Mouse (Mus musculus): ENCODE results near the gene Tob2. TPM values are rescaled to one million over a fixed set of nuclear protein-coding genes. Genes with fewer than 3 reads are reported as not detected.
A peak's percentile ranks its signal among the peaks of the same experiment; 100 is the strongest.

Tob2 gene
- polyA plus RNA-seq, 1 experiment from 2014 or later, result 20.9 TPM

DNA sequence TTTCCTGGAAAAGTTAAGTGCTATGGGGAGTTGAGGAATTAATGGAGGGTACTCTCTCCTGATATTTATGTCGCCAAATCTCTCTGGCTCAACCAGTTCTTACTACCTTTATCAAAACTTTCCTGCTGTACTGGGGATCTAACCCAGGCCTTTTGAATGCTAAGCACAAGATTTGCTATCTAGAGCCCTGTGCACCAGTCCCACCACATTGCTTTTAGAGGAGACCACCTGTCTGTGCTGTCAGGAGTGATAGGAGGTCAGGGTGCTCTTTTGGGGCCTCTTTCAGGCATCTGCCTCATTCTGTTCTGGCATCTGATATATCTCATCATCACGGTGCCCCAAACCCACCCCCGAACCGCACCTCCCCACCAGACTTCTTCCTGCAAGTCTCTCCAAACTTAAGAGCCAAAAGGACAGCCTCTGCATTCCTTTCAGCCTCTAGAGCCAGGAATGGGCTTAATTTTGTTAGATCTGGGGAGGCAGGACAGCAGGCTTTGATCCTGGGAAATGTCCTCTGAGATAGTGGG is 55.1 kb downstream of the Tob2 start:
- Histone ChIP-seq H3K4me2 (replicated peaks) (0 out of 2 replicates have a peak overlapping the region, but pooled peaks have one; percentile 48), H3K4me1 (peaks cover 21% of the 10 kb centered on the region), H3K36me3 (no peaks in the 10 kb centered on the region), H3K9me3 (no peaks in the 10 kb centered on the region), H3K27me3 (peaks cover 6% of the 10 kb centered on the region; the same call in 1 of the 2 replicates), H3K4me3 (no peak overlapping the region), H3K9ac (replicated peaks) (no peak overlapping the region), H3K27ac (replicated peaks) (no peak overlapping the region)
- 58% methylated on average over 4 of the region's 4 CpGs for WGBS
- no peak for ATAC-seq (ENCODE audit: low FRiP score, low read depth)

- Histone ChIP-seq H3K4me1 (peaks cover 21% of the 10 kb centered on the region), H3K27ac (replicated peaks) (peak overlapping the region; percentile 61), H3K4me2 (replicated peaks) (peak overlapping the region; percentile 48), H3K9ac (replicated peaks) (peak overlapping the region; percentile 43), H3K36me3 (no peaks in the 10 kb centered on the region), H3K27me3 (peaks cover 6% of the 10 kb centered on the region; the same call in 1 of the 2 replicates), H3K9me3 (no peaks in the 10 kb centered on the region), H3K4me3 (peak overlapping the region; percentile 21)
- ATAC-seq (ENCODE audit: low FRiP score, low read depth), result 0 out of 2 replicates have a peak, but pooled peaks have one; percentile 13
- 13% methylated on average over 8 of the region's 8 CpGs for whole genome bisulfite sequencing
These were observed 55.6 kb downstream of the Tob2 start for GRCm38 (mm10) chr15:81802941-81803351.

- Histone ChIP-seq H3K9me3 (no peaks in the 10 kb centered on the region), H3K9ac (replicated peaks) (peak within 1 kb of the TSS; percentile 43), H3K36me3 (no peaks in the 10 kb centered on the region), H3K4me2 (replicated peaks) (peak within 1 kb of the TSS; percentile 48), H3K27me3 (peaks cover 6% of the 10 kb centered on the region; the same call in 1 of the 2 replicates), H3K4me1 (peaks cover 21% of the 10 kb centered on the region), H3K27ac (replicated peaks) (peak within 1 kb of the TSS; percentile 61), H3K4me3 (peak within 1 kb of the TSS; percentile 21)
- 29% methylated on average over 19 of the region's 19 CpGs for WGBS
- peak; percentile 99 for ATAC-seq (ENCODE audit: low FRiP score, low read depth)
These were observed 56.4 kb downstream of the Tob2 start, which contains the start of gene Tef for GRCm38 (mm10) chr15:81802001-81802890. Tef (plus strand) TSS chr15:81802421.

- H3K4me3 ChIP-seq, result no peak overlapping the region
- no peaks in the 10 kb centered on the region for H3K9me3 ChIP-seq
- H3K4me1 ChIP-seq, result peaks cover 18% of the 10 kb centered on the region
- no peak for ATAC-seq (ENCODE audit: low FRiP score, low read depth)
- H3K27ac ChIP-seq (replicated peaks), result no peak overlapping the region
- H3K27me3 ChIP-seq, result peaks cover 6% of the 10 kb centered on the region; the same call in 1 of the 2 replicates
- no peak overlapping the region for H3K9ac ChIP-seq (replicated peaks)
- H3K36me3 ChIP-seq, result peaks cover 5% of the 10 kb centered on the region; the same call in 1 of the 2 replicates
- no peak overlapping the region for H3K4me2 ChIP-seq (replicated peaks)
- 83% methylated on average over 3 of the region's 3 CpGs for WGBS
These were observed 58.2 kb downstream of the Tob2 start for GRCm38 (mm10) chr15:81800391-81800790.

- Histone ChIP-seq H3K36me3 (peaks cover 22% of the 10 kb centered on the region), H3K9ac (replicated peaks) (no peak overlapping the region), H3K27me3 (no peaks in the 10 kb centered on the region; the same call in 1 of the 2 replicates), H3K27ac (replicated peaks) (no peak overlapping the region), H3K4me2 (replicated peaks) (no peak overlapping the region), H3K9me3 (no peaks in the 10 kb centered on the region), H3K4me1 (peaks cover 16% of the 10 kb centered on the region), H3K4me3 (no peak overlapping the region)
- no peak for ATAC-seq (ENCODE audit: low FRiP score, low read depth)
- WGBS, result 89% methylated on average over 4 of the region's 4 CpGs
These were observed 60.2 kb downstream of the Tob2 start for GRCm38 (mm10) chr15:81798421-81798820.

Other genes with a start within 250 kb of the Tob2 start
- 34.5 and 36.8 TPM in 2 replicates for gene L3mbtl2, start 194.9 kb downstream of the Tob2 start, polyA plus RNA-seq (2016; fragmentation: Nextera tagmentation; extraction: Ambion mirVana)
- gene Chadl, start 161.5 kb downstream of the Tob2 start, polyA plus RNA-seq (2016; fragmentation: Nextera tagmentation; extraction: Ambion mirVana), result 3.4 and 5.6 TPM in 2 replicates
- 49.6 and 50.4 TPM in 2 replicates for gene Zc3h7b, start 113.7 kb downstream of the Tob2 start, polyA plus RNA-seq (2016; fragmentation: Nextera tagmentation; extraction: Ambion mirVana)
- 161 and 165 TPM in 2 replicates for gene Rangap1, start 113.3 kb downstream of the Tob2 start, polyA plus RNA-seq (2016; fragmentation: Nextera tagmentation; extraction: Ambion mirVana)
- 30.5 and 32.4 TPM in 2 replicates for gene Tef, start 56.4 kb downstream of the Tob2 start, polyA plus RNA-seq (2016; fragmentation: Nextera tagmentation; extraction: Ambion mirVana)
- 129 and 133 TPM in 2 replicates for gene Phf5a, start 13.1 kb upstream of the Tob2 start, polyA plus RNA-seq (2016; fragmentation: Nextera tagmentation; extraction: Ambion mirVana)
- gene Aco2, start 13.5 kb upstream of the Tob2 start, polyA plus RNA-seq (2016; fragmentation: Nextera tagmentation; extraction: Ambion mirVana), result 170 and 177 TPM in 2 replicates
- gene Polr3h, start 67.4 kb upstream of the Tob2 start, polyA plus RNA-seq (2016; fragmentation: Nextera tagmentation; extraction: Ambion mirVana), result 60.8 and 71.6 TPM in 2 replicates
- 38.0 and 40.2 TPM in 2 replicates for gene Csdc2, start 78.0 kb upstream of the Tob2 start, polyA plus RNA-seq (2016; fragmentation: Nextera tagmentation; extraction: Ambion mirVana)
- 26.6 and 30.4 TPM in 2 replicates for gene Pmm1, start 102.1 kb upstream of the Tob2 start, polyA plus RNA-seq (2016; fragmentation: Nextera tagmentation; extraction: Ambion mirVana)
- not detected in 2 replicates for gene 1700029P11Rik, start 121.7 kb upstream of the Tob2 start, polyA plus RNA-seq (2016; fragmentation: Nextera tagmentation; extraction: Ambion mirVana)
- gene Xrcc6, start 129.0 kb upstream of the Tob2 start, polyA plus RNA-seq (2016; fragmentation: Nextera tagmentation; extraction: Ambion mirVana), result 50.2 and 50.5 TPM in 2 replicates
- 39.9 and 43.0 TPM in 2 replicates for gene Desi1, start 175.1 kb upstream of the Tob2 start, polyA plus RNA-seq (2016; fragmentation: Nextera tagmentation; extraction: Ambion mirVana)
- 183 and 196 TPM in 2 replicates for gene Snu13, start 188.8 kb upstream of the Tob2 start, polyA plus RNA-seq (2016; fragmentation: Nextera tagmentation; extraction: Ambion mirVana)
- not detected in 2 replicates for gene 4930407I10Rik, start 200.4 kb upstream of the Tob2 start, polyA plus RNA-seq (2016; fragmentation: Nextera tagmentation; extraction: Ambion mirVana)
- 0.05 and 0.08 TPM in 2 replicates for gene Mei1, start 211.2 kb upstream of the Tob2 start, polyA plus RNA-seq (2016; fragmentation: Nextera tagmentation; extraction: Ambion mirVana)

Data from midbrain, embryonic 12.5 days (tissue).